Mouse (Mus musculus) T-helper 1 cell (primary cell): Measurements from ENCODE around the gene Wee1.

Experiments used
- in situ Hi-C: fragments of 300-600 bp; cut with MboI, MseI; formaldehyde crosslinking; loops from one replicate; pipeline ENCODE4 v1.15.1; 2025; ENCODE audit warnings: high pct_unique_total_duplicates

Wee1 gene

GRCm38 (mm10) chr7:110122565-110123422 lies 948 bp downstream of the Wee1 start:
- in situ Hi-C loops: no loop called here

GRCm38 (mm10) chr7:110123844-110124555 lies 2.2 kb downstream of the Wee1 start:
- in situ Hi-C loops: no loop called here

- in situ Hi-C loops: no loop called here
These were observed 6.7 kb downstream of the Wee1 start for GRCm38 (mm10) chr7:110128566-110128965.

GRCm38 (mm10) chr7:110132272-110132671 lies 10.4 kb downstream of the Wee1 start:
- in situ Hi-C loops: loop anchor here (5.0 kb wide), 1 partner anchor 95 kb away; no protein-coding TSS in a partner anchor

- in situ Hi-C loops: loop anchor here (5.0 kb wide), 1 partner anchor 97 kb away; no protein-coding TSS in a partner anchor
These were observed 12.1 kb downstream of the Wee1 start for GRCm38 (mm10) chr7:110133988-110134387.

GRCm38 (mm10) chr7:110138538-110138937 lies 16.7 kb downstream of the Wee1 start:
- in situ Hi-C loops: no loop called here

- in situ Hi-C loops: no loop called here
These were observed 22.0 kb downstream of the Wee1 start for GRCm38 (mm10) chr7:110143863-110144262.

GRCm38 (mm10) chr7:110152891-110153290 lies 31.0 kb downstream of the Wee1 start:
- in situ Hi-C loops: loop anchor here (10.0 kb wide), 1 partner anchor 282 kb away; no protein-coding TSS in a partner anchor

- in situ Hi-C loops: loop anchor here (10.0 kb wide), 1 partner anchor 278 kb away; no protein-coding TSS in a partner anchor
These were observed 34.9 kb downstream of the Wee1 start for GRCm38 (mm10) chr7:110156712-110157260.

- in situ Hi-C loops: loop anchor here (10.0 kb wide), 1 partner anchor 277 kb away; no protein-coding TSS in a partner anchor
These were observed 35.5 kb downstream of the Wee1 start for GRCm38 (mm10) chr7:110157261-110157910.

GRCm38 (mm10) chr7:110158073-110158472 lies 36.2 kb downstream of the Wee1 start:
- in situ Hi-C loops: loop anchor here (10.0 kb wide), 1 partner anchor 277 kb away; no protein-coding TSS in a partner anchor

- in situ Hi-C loops: loop anchor here (10.0 kb wide), 1 partner anchor 475 kb away; no protein-coding TSS in a partner anchor
These were observed 38.3 kb downstream of the Wee1 start for GRCm38 (mm10) chr7:110160109-110160508.

GRCm38 (mm10) chr7:110160601-110161000 lies 38.8 kb downstream of the Wee1 start:
- in situ Hi-C loops: loop anchor here (10.0 kb wide), 1 partner anchor 474 kb away; no protein-coding TSS in a partner anchor

- in situ Hi-C loops: loop anchor here (10.0 kb wide), 1 partner anchor 472 kb away; no protein-coding TSS in a partner anchor
These were observed 41.2 kb downstream of the Wee1 start for GRCm38 (mm10) chr7:110163024-110163423.

- in situ Hi-C loops: loop anchor here (10.0 kb wide), 1 partner anchor 471 kb away; no protein-coding TSS in a partner anchor
These were observed 42.3 kb downstream of the Wee1 start for GRCm38 (mm10) chr7:110164103-110164681.

GRCm38 (mm10) chr7:110164712-110165122 lies 42.9 kb downstream of the Wee1 start:
- in situ Hi-C loops: loop anchor here (5.0 to 10.0 kb wide), 2 partner anchors 98 to 470 kb away; no protein-coding TSS in a partner anchor

GRCm38 (mm10) chr7:110166233-110166632 lies 44.4 kb downstream of the Wee1 start:
- in situ Hi-C loops: loop anchor here (5.0 to 10.0 kb wide), 2 partner anchors 96 to 469 kb away; no protein-coding TSS in a partner anchor

GRCm38 (mm10) chr7:110179208-110179607 lies 57.4 kb downstream of the Wee1 start:
- in situ Hi-C loops: no loop called here

GRCm38 (mm10) chr7:110180613-110181012 lies 58.8 kb downstream of the Wee1 start:
- in situ Hi-C loops: no loop called here

- in situ Hi-C loops: no loop called here
These were observed 59.6 kb downstream of the Wee1 start for GRCm38 (mm10) chr7:110181446-110181845.

GRCm38 (mm10) chr7:110184608-110185007 lies 62.8 kb downstream of the Wee1 start:
- in situ Hi-C loops: no loop called here
